Mouse (Mus musculus): ENCODE data around the gene Inpp5k. TPM values are rescaled to one million over a fixed set of nuclear protein-coding genes. Genes with fewer than 3 reads are reported as not detected.

The Inpp5k gene
- polyA plus RNA-seq, 1 experiment from 2014 or later: 28.4 TPM

- no peak for ATAC-seq (ENCODE audit: low FRiP score, low read depth)
- Histone ChIP-seq H3K36me3 (peaks cover 6% of the 10 kb centered on the region; the same call in 1 of the 2 replicates), H3K4me3 (peak within 1 kb of the TSS; percentile 59), H3K9ac (replicated peaks) (peak within 1 kb of the TSS; percentile 70), H3K9me3 (no peaks in the 10 kb centered on the region), H3K4me2 (replicated peaks) (peak within 1 kb of the TSS; percentile 88), H3K4me1 (peaks cover 33% of the 10 kb centered on the region), H3K27ac (replicated peaks) (no peak within 1 kb of the TSS), H3K27me3 (peaks cover 41% of the 10 kb centered on the region)
- WGBS: 77% methylated on average over 7 of the region's 7 CpGs
These were observed 19.5 kb downstream of the Inpp5k start, which contains the start of gene Myo1c for GRCm38 (mm10) chr11:75650311-75650710. Gene Myo1c (plus strand): TSS chr11:75650504.

GRCm38 (mm10) chr11:75650958-75651425 is 20.2 kb downstream of the Inpp5k start:
- ATAC-seq (ENCODE audit: low FRiP score, low read depth): no peak
- H3K27ac ChIP-seq (replicated peaks): no peak overlapping the region

GRCm38 (mm10) chr11:75651426-75652221 is 20.8 kb downstream of the Inpp5k start:
- H3K9ac ChIP-seq (replicated peaks): peak overlapping the region; percentile 70
- 0 out of 2 replicates have a peak overlapping the region, but pooled peaks have one; percentile 15 for H3K27ac ChIP-seq (replicated peaks)
- peak overlapping the region; percentile 88 for H3K4me2 ChIP-seq (replicated peaks)
- H3K36me3 ChIP-seq: no peaks in the 10 kb centered on the region
- H3K4me1 ChIP-seq: peaks cover 45% of the 10 kb centered on the region
- peak; percentile 47 for ATAC-seq (ENCODE audit: low FRiP score, low read depth)
- WGBS: under 1% methylated on average over 49 of the region's 54 CpGs
- no peaks in the 10 kb centered on the region for H3K9me3 ChIP-seq
- peak overlapping the region; percentile 59 for H3K4me3 ChIP-seq
- peaks cover 54% of the 10 kb centered on the region for H3K27me3 ChIP-seq

More at GRCm38 (mm10) chr11:75650958-75651425, 20.2 kb downstream of the Inpp5k start:
- 50% methylated on average over 12 of the region's 13 CpGs for WGBS
- Histone ChIP-seq H3K9me3 (no peaks in the 10 kb centered on the region), H3K9ac (replicated peaks) (peak overlapping the region; percentile 70), H3K4me3 (peak overlapping the region; percentile 59), H3K27me3 (peaks cover 48% of the 10 kb centered on the region), H3K4me1 (peaks cover 39% of the 10 kb centered on the region), H3K4me2 (replicated peaks) (peak overlapping the region; percentile 88), H3K36me3 (0 out of 2 replicates have a peak, but pooled peaks cover under 1% of the 10 kb centered on the region)

GRCm38 (mm10) chr11:75652222-75652941 is 21.6 kb downstream of the Inpp5k start:
- no peak for ATAC-seq (ENCODE audit: low FRiP score, low read depth)
- Histone ChIP-seq H3K27ac (replicated peaks) (0 out of 2 replicates have a peak overlapping the region, but pooled peaks have one; percentile 15), H3K4me1 (peaks cover 47% of the 10 kb centered on the region), H3K9me3 (no peaks in the 10 kb centered on the region), H3K4me2 (replicated peaks) (peak overlapping the region; percentile 88), H3K27me3 (peaks cover 61% of the 10 kb centered on the region), H3K9ac (replicated peaks) (peak overlapping the region; percentile 70), H3K36me3 (no peaks in the 10 kb centered on the region), H3K4me3 (peak overlapping the region; percentile 59)
- WGBS: 20% methylated on average over 20 of the region's 20 CpGs

- Histone ChIP-seq H3K4me2 (replicated peaks) (peak overlapping the region; percentile 81), H3K4me3 (peak overlapping the region; percentile 52), H3K36me3 (no peaks in the 10 kb centered on the region), H3K27ac (replicated peaks) (no peak overlapping the region), H3K27me3 (peaks cover 67% of the 10 kb centered on the region), H3K4me1 (peaks cover 47% of the 10 kb centered on the region), H3K9me3 (no peaks in the 10 kb centered on the region), H3K9ac (replicated peaks) (no peak overlapping the region)
- 31% methylated on average over 14 of the region's 14 CpGs for WGBS
- no peak for ATAC-seq (ENCODE audit: low FRiP score, low read depth)
These were observed 22.3 kb downstream of the Inpp5k start for GRCm38 (mm10) chr11:75652942-75653684.

- peak; percentile 63 for ATAC-seq (ENCODE audit: low FRiP score, low read depth)
- WGBS: under 1% methylated on average over 38 of the region's 45 CpGs
- Histone ChIP-seq H3K4me2 (replicated peaks) (peak overlapping the region; percentile 81), H3K4me1 (peaks cover 47% of the 10 kb centered on the region), H3K27ac (replicated peaks) (no peak overlapping the region), H3K4me3 (peak overlapping the region; percentile 52), H3K9me3 (no peaks in the 10 kb centered on the region), H3K9ac (replicated peaks) (peak overlapping the region; percentile 55), H3K36me3 (no peaks in the 10 kb centered on the region), H3K27me3 (peaks cover 67% of the 10 kb centered on the region)
These were observed 23.1 kb downstream of the Inpp5k start for GRCm38 (mm10) chr11:75653781-75654470.

- peak overlapping the region; percentile 98 for H3K4me2 ChIP-seq (replicated peaks)
- H3K27ac ChIP-seq (replicated peaks): no peak overlapping the region
- ATAC-seq (ENCODE audit: low FRiP score, low read depth): no peak
- no peaks in the 10 kb centered on the region for H3K36me3 ChIP-seq
- H3K9ac ChIP-seq (replicated peaks): no peak overlapping the region
- H3K4me1 ChIP-seq: peaks cover 47% of the 10 kb centered on the region
- H3K27me3 ChIP-seq: peaks cover 67% of the 10 kb centered on the region
- H3K9me3 ChIP-seq: no peaks in the 10 kb centered on the region
- peak overlapping the region; percentile 59 for H3K4me3 ChIP-seq
- WGBS: 40% methylated on average over 25 of the region's 25 CpGs
These were observed 23.9 kb downstream of the Inpp5k start for GRCm38 (mm10) chr11:75654471-75655390.

- peaks cover 67% of the 10 kb centered on the region for H3K27me3 ChIP-seq
- ATAC-seq (ENCODE audit: low FRiP score, low read depth): 0 out of 2 replicates have a peak, but pooled peaks have one; percentile 41
- WGBS: 1% methylated on average over 78 of the region's 78 CpGs
- H3K27ac ChIP-seq (replicated peaks): no peak overlapping the region
- no peaks in the 10 kb centered on the region for H3K9me3 ChIP-seq
- peak overlapping the region; percentile 59 for H3K4me3 ChIP-seq
- H3K9ac ChIP-seq (replicated peaks): peak overlapping the region; percentile 73
- H3K4me2 ChIP-seq (replicated peaks): peak overlapping the region; percentile 98
- H3K4me1 ChIP-seq: peaks cover 44% of the 10 kb centered on the region
- H3K36me3 ChIP-seq: no peaks in the 10 kb centered on the region
These were observed 25.1 kb downstream of the Inpp5k start for GRCm38 (mm10) chr11:75655621-75656545.

- peaks cover 60% of the 10 kb centered on the region for H3K27me3 ChIP-seq
These were observed 26.1 kb downstream of the Inpp5k start for GRCm38 (mm10) chr11:75656621-75657590.

More at GRCm38 (mm10) chr11:75656621-75657590, 26.1 kb downstream of the Inpp5k start:
- WGBS: 66% methylated on average over 19 of the region's 20 CpGs
- Histone ChIP-seq H3K36me3 (0 out of 2 replicates have a peak, but pooled peaks cover 2% of the 10 kb centered on the region), H3K27ac (replicated peaks) (no peak overlapping the region), H3K9ac (replicated peaks) (no peak overlapping the region; the same call in 1 of the 2 replicates), H3K9me3 (no peaks in the 10 kb centered on the region), H3K4me1 (peaks cover 35% of the 10 kb centered on the region), H3K4me3 (peak overlapping the region; percentile 59), H3K4me2 (replicated peaks) (peak overlapping the region; percentile 98)
- no peak for ATAC-seq (ENCODE audit: low FRiP score, low read depth)

All from midbrain, embryonic 12.5 days (tissue).